Mouse (Mus musculus): ENCODE results near the gene Mettl21a.
"Not testable (repeated sequence)": the region's sequence is repeated elsewhere in the genome, so short reads cannot be mapped to it uniquely, and the experiment has no call there.

The Mettl21a gene

GRCm38 (mm10) chr1:64616881-64617714, at the start of gene Mettl21a:
Mettl21a (minus strand) TSS chr1:64617242.
- DNase-seq, result peak; percentile 94

DNA sequence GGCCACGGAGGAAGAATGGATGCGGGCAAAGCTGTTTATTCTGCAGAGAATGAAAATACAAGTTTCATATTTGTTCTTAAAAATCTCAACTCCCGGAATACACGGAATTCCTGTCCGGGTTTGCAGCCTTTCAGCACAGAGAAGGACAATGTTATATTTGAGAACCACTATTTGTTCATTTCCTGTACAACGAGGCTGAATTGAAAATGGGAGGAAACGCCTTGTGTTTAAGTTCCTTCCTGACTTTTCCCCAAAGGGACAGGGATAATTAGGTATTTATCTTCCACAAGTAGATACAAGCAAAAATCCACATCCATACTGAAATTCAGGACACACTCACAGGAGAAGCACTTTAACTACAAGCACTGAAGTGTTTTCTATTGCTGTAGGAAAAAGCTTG, 41.8 kb upstream of the Mettl21a start:
- peak; percentile 4 to 20 for DNase-seq

GRCm38 (mm10) chr1:64656423-64657129, 39.5 kb upstream of the Mettl21a start:
- DNase-seq, result no peak

DNA sequence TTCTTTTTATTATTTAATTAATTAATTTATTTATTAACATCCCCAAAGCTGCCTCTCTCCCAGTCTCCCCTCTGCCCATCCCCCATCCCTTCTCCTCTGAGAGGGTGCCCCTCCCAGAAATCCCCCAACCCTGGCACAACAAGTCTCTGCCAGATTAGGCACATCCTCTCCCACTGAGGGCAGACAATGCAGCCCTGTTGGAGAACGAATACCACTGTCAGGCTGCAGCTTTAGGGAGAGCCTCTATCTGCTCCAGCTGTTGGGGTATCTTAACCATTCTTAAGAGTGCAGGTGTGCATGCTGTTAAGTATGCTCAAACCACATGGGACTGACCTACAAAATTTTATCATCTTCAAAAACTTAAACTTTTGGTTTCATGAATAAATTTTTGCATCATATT, 38.4 kb upstream of the Mettl21a start:
- no peak for DNase-seq

DNA sequence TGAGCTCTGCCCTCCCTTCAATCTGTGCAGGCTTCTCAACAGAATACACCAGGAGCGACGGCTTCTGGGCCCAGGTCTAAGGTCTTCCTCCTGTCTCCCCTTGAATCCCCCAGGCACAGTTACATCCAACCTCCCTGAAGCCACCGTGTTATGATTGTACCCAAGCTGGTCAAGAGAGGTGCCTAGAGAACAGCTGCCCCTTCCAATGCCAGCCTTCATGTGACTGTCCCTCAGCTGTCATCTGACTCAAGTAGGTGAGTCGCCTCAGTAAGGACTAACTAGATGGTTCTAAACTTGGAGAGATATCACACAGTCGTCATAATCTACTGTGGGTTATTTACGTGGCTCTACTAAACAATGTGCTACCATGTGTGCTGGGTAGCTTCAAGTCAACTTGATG, 36.7 kb upstream of the Mettl21a start:
- DNase-seq, result no peak

- DNase-seq, result no peak
These were observed 32.5 kb upstream of the Mettl21a start for GRCm38 (mm10) chr1:64649362-64650124.

DNA sequence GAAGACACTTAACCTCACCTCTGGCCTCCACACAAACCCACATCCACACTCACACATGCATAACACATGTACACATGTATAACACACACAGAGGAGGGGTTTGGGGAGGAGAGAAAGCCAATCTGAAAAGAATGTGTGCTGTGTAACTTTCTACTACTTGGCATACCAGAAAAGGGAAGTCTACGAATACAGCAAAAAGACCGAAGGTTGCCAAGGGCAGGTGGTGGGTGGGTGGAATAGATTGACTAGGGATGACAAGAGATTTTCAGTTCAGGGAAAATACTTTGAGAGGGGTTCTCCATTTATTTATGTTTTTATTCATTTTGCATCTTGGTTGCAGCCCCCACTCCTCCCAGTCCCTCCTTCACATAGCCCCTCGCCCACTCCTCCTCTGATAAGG, 27.5 kb upstream of the Mettl21a start:
- no peak for DNase-seq

DNA sequence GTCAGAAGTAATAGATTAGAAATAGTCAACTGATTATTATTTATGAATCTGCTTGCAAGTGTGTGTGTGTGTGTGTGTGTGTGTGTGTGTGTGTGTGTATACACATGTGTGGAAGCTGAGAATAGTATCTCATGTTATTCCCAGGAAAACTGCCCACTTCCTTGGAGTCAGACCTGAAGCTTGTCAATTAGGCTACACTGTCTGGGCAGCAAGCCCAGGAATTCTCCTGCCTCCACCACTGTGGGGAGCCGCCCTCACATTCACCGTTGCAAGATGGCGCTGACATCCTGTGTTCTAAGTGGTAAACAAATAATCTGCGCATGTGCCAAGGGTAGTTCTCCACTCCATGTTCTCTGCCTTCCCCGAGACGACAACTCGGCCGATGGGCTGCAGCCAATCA, 25.5 kb upstream of the Mettl21a start:
- DNase-seq, result not testable (repeated sequence)

- DNase-seq, result no peak
These were observed 24.0 kb upstream of the Mettl21a start for GRCm38 (mm10) chr1:64641069-64641468.

GRCm38 (mm10) chr1:64639279-64639678, 22.2 kb upstream of the Mettl21a start:
- DNase-seq, result no peak

GRCm38 (mm10) chr1:64635624-64636023, 18.6 kb upstream of the Mettl21a start:
- DNase-seq, result no peak

GRCm38 (mm10) chr1:64633237-64633636, 16.2 kb upstream of the Mettl21a start:
- DNase-seq, result no peak

DNA sequence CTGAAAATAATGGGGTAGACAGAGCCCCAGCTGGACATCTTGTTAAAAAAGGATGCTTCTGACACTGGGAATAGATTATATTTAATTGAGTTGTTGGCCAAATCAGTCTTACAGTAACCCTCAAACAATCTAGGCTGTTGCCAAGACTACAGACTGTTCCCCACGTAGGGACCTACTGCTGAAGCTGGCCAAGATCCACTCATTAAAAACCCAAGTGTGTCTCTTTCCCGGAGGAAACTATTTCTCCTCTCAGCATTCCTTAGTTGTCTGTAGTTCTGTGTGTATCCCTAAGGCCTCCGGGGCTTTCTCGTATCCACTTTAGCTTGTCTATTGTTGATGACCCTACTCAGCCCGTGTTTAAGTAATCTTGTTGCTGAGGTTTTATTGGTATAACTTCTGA, 14.5 kb upstream of the Mettl21a start:
- DNase-seq, result no peak

- DNase-seq, result no peak
These were observed 8.2 kb upstream of the Mettl21a start for GRCm38 (mm10) chr1:64625214-64625613.

- no peak for DNase-seq
These were observed 6.8 kb upstream of the Mettl21a start for GRCm38 (mm10) chr1:64623558-64624435.

- DNase-seq, result peak; percentile 37 to 43
These were observed 4.1 kb upstream of the Mettl21a start for GRCm38 (mm10) chr1:64621116-64621515.

DNA sequence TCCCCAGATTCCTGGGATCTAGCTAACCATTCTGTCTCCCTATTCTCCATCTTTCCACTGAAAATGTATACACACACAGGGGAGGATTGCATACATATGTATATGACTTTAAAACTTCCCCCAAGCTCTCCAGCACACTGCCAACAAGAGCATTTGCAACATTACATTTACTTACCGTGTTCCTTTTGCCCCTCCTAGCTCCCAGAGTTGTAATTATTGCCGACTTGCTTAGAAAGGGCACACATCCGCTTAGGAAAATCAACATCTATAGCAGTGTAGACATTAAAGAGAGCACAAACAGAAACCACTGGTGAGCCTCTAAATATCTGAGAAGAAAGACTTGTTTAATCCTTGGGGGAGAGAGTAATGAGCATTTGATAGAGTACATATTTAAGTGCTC, 1.2 kb upstream of the Mettl21a start:
- no peak for DNase-seq

- DNase-seq, result peak; percentile 77 to 93
These were observed 608 bp upstream of the Mettl21a start for GRCm38 (mm10) chr1:64617715-64617984.

DNA sequence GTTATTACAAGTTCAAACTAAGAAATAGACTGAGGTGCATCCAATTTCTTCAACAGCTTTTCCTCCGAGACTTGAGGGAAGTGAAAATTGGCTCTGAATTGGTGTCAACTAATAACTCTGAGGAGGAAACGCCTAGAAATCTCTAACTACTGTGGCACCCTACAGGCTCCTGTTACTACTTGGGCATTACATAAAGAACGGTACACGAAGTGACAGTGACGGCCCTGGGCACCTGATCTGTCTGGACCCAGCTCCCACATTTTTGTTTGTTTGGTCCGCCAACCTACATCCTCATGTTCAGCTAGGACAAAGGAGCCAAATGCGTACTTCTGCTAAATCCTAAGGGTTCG, 536 bp downstream of the Mettl21a start:
- no peak for DNase-seq

DNA sequence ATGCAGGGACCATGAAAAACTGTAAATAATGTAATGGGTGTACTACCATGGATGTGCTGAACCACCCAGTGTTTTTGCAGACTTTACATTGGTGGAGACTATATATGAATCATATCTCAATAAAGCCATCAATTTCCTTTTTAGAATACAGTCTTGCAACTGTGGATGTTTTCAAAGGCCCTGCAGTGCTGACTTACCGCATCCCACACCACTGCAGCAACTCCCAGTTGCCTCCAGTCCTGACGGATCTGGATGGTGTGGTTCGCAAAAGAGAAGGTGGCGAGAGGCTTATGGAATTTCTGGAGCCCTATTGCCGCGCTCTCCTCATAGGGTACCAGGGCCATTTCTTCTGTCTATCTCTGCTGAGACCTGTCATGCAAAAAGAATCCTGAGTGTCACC, 966 bp downstream of the Mettl21a start:
- no peak for DNase-seq

DNA sequence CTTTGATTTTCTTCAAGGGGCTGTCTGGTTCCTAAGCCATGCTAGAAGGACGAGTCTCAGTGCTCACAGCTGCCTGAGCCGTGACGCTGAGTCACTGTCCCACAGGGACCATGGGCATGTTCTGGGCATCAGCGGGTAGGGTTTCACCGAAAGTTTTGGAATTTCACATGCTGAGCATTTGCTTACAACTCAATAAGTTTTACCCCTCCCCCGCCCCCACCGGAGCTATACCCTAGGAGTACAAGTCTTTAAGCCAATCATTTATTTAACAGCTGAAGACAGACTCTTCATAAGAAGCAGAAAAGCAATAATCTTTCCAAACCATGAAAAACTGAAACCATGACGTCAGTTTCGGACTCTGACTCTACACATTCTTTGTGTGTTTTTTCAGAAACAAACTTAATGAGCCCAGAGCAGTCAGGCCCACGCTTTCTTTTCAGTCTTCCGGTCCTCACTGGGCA, 1.5 kb downstream of the Mettl21a start:
- DNase-seq, result peak in 1 of 2 experiments; percentile 5

DNA sequence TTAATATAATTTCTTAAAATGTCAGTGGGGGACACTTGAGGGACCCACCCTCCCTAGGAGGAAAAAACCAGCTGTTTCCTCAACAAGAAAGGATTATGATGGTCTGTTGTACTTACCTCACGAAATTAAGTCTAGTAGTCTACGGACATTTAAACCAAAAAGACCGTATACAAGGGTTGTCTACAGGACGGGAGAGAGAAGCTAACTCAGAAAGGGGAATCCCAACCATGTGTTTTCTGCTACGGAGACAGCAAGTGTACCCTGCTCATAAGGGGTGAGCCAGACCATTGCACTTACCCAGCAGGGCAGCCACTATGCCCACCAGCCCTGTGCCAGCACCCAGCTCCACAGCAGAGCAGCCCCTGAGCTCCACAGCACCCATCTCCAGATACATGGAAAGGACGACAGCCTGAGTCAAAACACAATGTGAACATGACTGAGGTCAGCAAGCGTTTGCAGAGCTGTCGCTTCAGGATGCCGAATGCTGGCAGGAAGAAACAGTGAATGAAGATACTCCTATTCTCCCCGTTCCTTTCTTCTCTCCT, 2.2 kb downstream of the Mettl21a start:
- DNase-seq, result no peak

Data from kidney, postnatal 36 days (tissue).